Mouse (Mus musculus) heart, embryonic 16.5 days (tissue): Measurements from ENCODE around the gene Ddx39. TPM values are rescaled to one million over a fixed set of nuclear protein-coding genes. Genes with fewer than 3 reads are reported as not detected.

Experiments
- ATAC-seq: fragments of 200-750 bp; cut with Nextera tagmentation; replicated peaks from 2 replicates; pipeline ENCODE4 v1.8.0; 2017; ENCODE audit warnings: moderate number of reproducible peaks; ENCODE audit not compliant: insufficient read depth, low FRiP score; ENCODE audit errors: extremely low read depth
- H3K27ac ChIP-seq: fragments of 300-500 bp; sonication (generic); 2 replicates; pipeline ENCODE4 v1.5.1; 2014; ENCODE audit warnings: mild to moderate bottlenecking, low read length, control low read depth, moderate library complexity
- H3K27me3 ChIP-seq: fragments of 300-500 bp; sonication (generic); 2 replicates; pipeline ENCODE4 v1.6.1; 2014; ENCODE audit warnings: low read length, mixed read lengths; ENCODE audit not compliant: control insufficient read depth, insufficient read depth
- H3K36me3 ChIP-seq: fragments of 300-500 bp; sonication (generic); 2 replicates; pipeline ENCODE4 v1.6.1; 2014; ENCODE audit not compliant: control insufficient read depth, insufficient read depth
- H3K4me1 ChIP-seq: fragments of 300-500 bp; sonication (generic); 2 replicates; pipeline ENCODE4 v1.6.1; 2014; ENCODE audit warnings: low read length, mixed read lengths; ENCODE audit not compliant: control insufficient read depth, insufficient read depth
- H3K4me2 ChIP-seq: fragments of 300-500 bp; sonication (generic); 2 replicates; pipeline ENCODE4 v1.6.1; 2014; ENCODE audit warnings: low read depth, mild to moderate bottlenecking, control low read depth, low read length
- H3K4me3 ChIP-seq: fragments of 300-500 bp; sonication (generic); 2 replicates; pipeline ENCODE4 v1.5.1; 2014; ENCODE audit warnings: mild to moderate bottlenecking, control low read depth, low read length
- H3K9ac ChIP-seq: fragments of 300-500 bp; sonication (generic); 2 replicates; pipeline ENCODE4 v1.6.1; 2014; ENCODE audit warnings: low read length, control low read depth
- H3K9me3 ChIP-seq: fragments of 300-500 bp; sonication (generic); replicated peaks from 2 replicates; pipeline ENCODE4 v1.6.1; 2016; ENCODE audit warnings: low read length; ENCODE audit not compliant: control insufficient read depth
- WGBS: fragments of 180-500 bp; shearing (Covaris S2); extraction: QIAGEN DNeasy Blood & Tissue Kit; methylation state at CpG from one replicate; pipeline ENCODE4 v1.1.7; 2014; 5-methylcytosine and 5-hydroxymethylcytosine counted together
- polyA plus RNA-seq: library from polyadenylated mRNA; unstranded; fragments of >200 nt; fragmentation: Nextera tagmentation; extraction: Ambion mirVana; gene quantifications from 2 replicates; pipeline ENCODE4 v1.2.1, GENCODE M21; 2015

Ddx39 gene
- polyA plus RNA-seq, 1 experiment from 2014 or later, result 147 TPM

GRCm38 (mm10) chr8:83714676-83715030 is 324 bp upstream of the Ddx39 start:
- H3K36me3 ChIP-seq, result peaks cover 2% of the 10 kb centered on the region; the same call in 1 of the 2 replicates
- H3K27ac ChIP-seq, result peak overlapping the region; percentile 73
- H3K4me2 ChIP-seq, result peak overlapping the region; percentile 64
- H3K9me3 ChIP-seq, result no peaks in the 10 kb centered on the region
- WGBS, result 14% methylated on average over 8 of the region's 8 CpGs
- H3K4me1 ChIP-seq, result peaks cover 20% of the 10 kb centered on the region
- 0 out of 2 replicates have a peak overlapping the region, but pooled peaks have one; percentile 47 for H3K9ac ChIP-seq
- H3K27me3 ChIP-seq, result no peaks in the 10 kb centered on the region
- peak overlapping the region; percentile 99 for H3K4me3 ChIP-seq
- no peak for ATAC-seq

GRCm38 (mm10) chr8:83715771-83716170 is 794 bp downstream of the Ddx39 start:
- peaks cover 20% of the 10 kb centered on the region for H3K4me1 ChIP-seq
- H3K4me3 ChIP-seq, result peak overlapping the region; percentile 99
- peak overlapping the region; percentile 96 for H3K9ac ChIP-seq
- H3K36me3 ChIP-seq, result peaks cover 13% of the 10 kb centered on the region
- under 1% methylated on average over 17 of the region's 17 CpGs for WGBS
- no peak for ATAC-seq
- H3K4me2 ChIP-seq, result peak overlapping the region; percentile 96
- peak overlapping the region; percentile 96 for H3K27ac ChIP-seq
- H3K27me3 ChIP-seq, result no peaks in the 10 kb centered on the region
- H3K9me3 ChIP-seq, result no peaks in the 10 kb centered on the region

GRCm38 (mm10) chr8:83716563-83716962 is 1.6 kb downstream of the Ddx39 start:
- H3K4me3 ChIP-seq, result peak overlapping the region; percentile 99
- no peak for ATAC-seq
- H3K4me2 ChIP-seq, result peak overlapping the region; percentile 96
- peaks cover 21% of the 10 kb centered on the region for H3K36me3 ChIP-seq
- no peaks in the 10 kb centered on the region for H3K27me3 ChIP-seq
- peaks cover 20% of the 10 kb centered on the region for H3K4me1 ChIP-seq
- no peaks in the 10 kb centered on the region for H3K9me3 ChIP-seq
- H3K9ac ChIP-seq, result peak overlapping the region; percentile 96; the same call in 1 of the 2 replicates
- WGBS, result 57% methylated on average over 2 of the region's 2 CpGs
- peak overlapping the region; percentile 10; the same call in 1 of the 2 replicates for H3K27ac ChIP-seq

- Histone ChIP-seq H3K9me3 (no peaks in the 10 kb centered on the region), H3K27me3 (no peaks in the 10 kb centered on the region), H3K4me2 (no peak overlapping the region), H3K27ac (no peak overlapping the region), H3K4me3 (no peak overlapping the region), H3K9ac (no peak overlapping the region), H3K4me1 (peaks cover 20% of the 10 kb centered on the region), H3K36me3 (peaks cover 46% of the 10 kb centered on the region)
- 88% methylated on average over 2 of the region's 2 CpGs for WGBS
- ATAC-seq, result no peak
These were observed 4.1 kb downstream of the Ddx39 start for GRCm38 (mm10) chr8:83719048-83719447.

GRCm38 (mm10) chr8:83719693-83720092 is 4.7 kb downstream of the Ddx39 start:
- peaks cover 20% of the 10 kb centered on the region for H3K4me1 ChIP-seq
- WGBS, result 86% methylated on average over 2 of the region's 2 CpGs
- no peak overlapping the region for H3K27ac ChIP-seq
- no peak overlapping the region for H3K4me2 ChIP-seq
- H3K9me3 ChIP-seq, result no peaks in the 10 kb centered on the region
- H3K36me3 ChIP-seq, result peaks cover 52% of the 10 kb centered on the region
- H3K27me3 ChIP-seq, result no peaks in the 10 kb centered on the region
- H3K4me3 ChIP-seq, result no peak overlapping the region
- no peak overlapping the region for H3K9ac ChIP-seq
- no peak for ATAC-seq

- Histone ChIP-seq H3K4me2 (no peak overlapping the region), H3K9me3 (no peaks in the 10 kb centered on the region), H3K27me3 (no peaks in the 10 kb centered on the region), H3K27ac (peak overlapping the region; percentile 30; the same call in 1 of the 2 replicates), H3K4me3 (no peak overlapping the region), H3K36me3 (peaks cover 63% of the 10 kb centered on the region), H3K9ac (no peak overlapping the region), H3K4me1 (peaks cover 13% of the 10 kb centered on the region)
- WGBS, result 78% methylated on average over 25 of the region's 25 CpGs
- ATAC-seq, result peak; percentile 47
These were observed 6.5 kb downstream of the Ddx39 start for GRCm38 (mm10) chr8:83721405-83722025.

- WGBS, result 86% methylated on average over 12 of the region's 12 CpGs
- H3K4me1 ChIP-seq, result peaks cover 2% of the 10 kb centered on the region; the same call in 1 of the 2 replicates
- H3K9ac ChIP-seq, result no peak overlapping the region
- no peak overlapping the region for H3K4me3 ChIP-seq
- no peaks in the 10 kb centered on the region for H3K27me3 ChIP-seq
- peaks cover 69% of the 10 kb centered on the region for H3K36me3 ChIP-seq
- ATAC-seq, result no peak
- no peak overlapping the region for H3K27ac ChIP-seq
- no peak overlapping the region for H3K4me2 ChIP-seq
- H3K9me3 ChIP-seq, result no peaks in the 10 kb centered on the region
These were observed 7.7 kb downstream of the Ddx39 start for GRCm38 (mm10) chr8:83722631-83723030.

- Histone ChIP-seq H3K4me2 (no peak overlapping the region), H3K4me1 (no peaks in the 10 kb centered on the region; the same call in 1 of the 2 replicates), H3K27me3 (no peaks in the 10 kb centered on the region), H3K4me3 (no peak overlapping the region), H3K36me3 (peaks cover 74% of the 10 kb centered on the region), H3K9me3 (no peaks in the 10 kb centered on the region), H3K9ac (no peak overlapping the region), H3K27ac (no peak overlapping the region)
- ATAC-seq, result no peak
- WGBS, result 76% methylated on average over 11 of the region's 11 CpGs
These were observed 8.6 kb downstream of the Ddx39 start for GRCm38 (mm10) chr8:83723447-83724083.
